Mouse (Mus musculus): ENCODE data around the gene Pxmp4. TPM values are rescaled to one million over a fixed set of nuclear protein-coding genes. Genes with fewer than 3 reads are reported as not detected.

The Pxmp4 gene
- polyA plus RNA-seq, 1 experiment from 2014 or later = 32.4 TPM

DNA sequence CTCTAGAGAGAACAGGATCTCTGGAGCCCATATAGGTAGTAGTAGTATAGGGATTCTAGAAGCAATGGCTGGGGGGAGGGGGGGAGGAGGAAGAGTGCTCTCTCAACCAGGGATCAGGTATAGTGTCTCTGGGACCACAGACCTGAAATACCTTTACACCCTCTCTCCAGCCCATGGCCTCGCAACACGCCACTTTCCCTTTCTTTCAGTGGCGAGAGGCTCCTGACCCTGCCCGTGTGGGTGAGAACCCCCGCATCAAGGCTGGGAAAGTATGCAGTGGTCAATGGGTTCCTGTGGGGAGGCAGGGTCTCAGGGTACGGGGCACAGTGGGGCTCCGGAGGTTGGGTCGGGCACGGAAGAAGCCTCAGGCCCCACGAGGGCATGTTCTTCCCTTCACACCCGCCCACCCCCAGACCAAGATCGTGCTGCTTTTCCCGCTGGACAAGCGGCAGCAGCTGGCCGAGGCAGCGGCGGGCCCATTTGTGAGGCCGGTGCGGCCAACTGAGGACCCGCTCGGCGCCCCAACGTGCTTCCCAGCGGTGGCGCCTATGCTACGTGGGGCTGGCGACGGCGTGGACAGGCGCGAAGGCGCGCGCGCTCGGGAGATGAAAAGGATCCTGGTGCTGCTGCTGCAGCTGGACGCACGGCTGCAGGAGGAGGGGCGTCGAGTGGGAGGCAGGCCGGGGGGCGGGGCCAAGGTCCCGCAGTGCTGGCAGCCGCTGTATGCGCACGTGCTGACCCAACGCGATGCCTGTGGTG, 54.2 kb downstream of the Pxmp4 start:
- Histone ChIP-seq H3K27ac (ENCODE audit: low read length) (no peak overlapping the region), H3K9ac (ENCODE audit: low read length) (peak overlapping the region; percentile 64), H3K27me3 (ENCODE audit: control insufficient read depth, insufficient read depth, low read length) (peaks cover 20% of the 10 kb centered on the region), H3K4me1 (ENCODE audit: control insufficient read depth, insufficient read depth, low read length) (peaks cover 10% of the 10 kb centered on the region; the same call in 1 of the 2 replicates), H3K4me3 (replicated peaks; ENCODE audit: low read length) (peak overlapping the region; percentile 45), H3K36me3 (ENCODE audit: control insufficient read depth, insufficient read depth, low read length) (no peaks in the 10 kb centered on the region), H3K9me3 (replicated peaks; ENCODE audit: control insufficient read depth, low read length) (no peaks in the 10 kb centered on the region), H3K4me2 (ENCODE audit: low read depth, low read length) (peak overlapping the region; percentile 63)
- peak; percentile 81 for ATAC-seq (ENCODE audit: insufficient read depth, low FRiP score)
- whole genome bisulfite sequencing = 3% methylated on average over 46 of the region's 48 CpGs

DNA sequence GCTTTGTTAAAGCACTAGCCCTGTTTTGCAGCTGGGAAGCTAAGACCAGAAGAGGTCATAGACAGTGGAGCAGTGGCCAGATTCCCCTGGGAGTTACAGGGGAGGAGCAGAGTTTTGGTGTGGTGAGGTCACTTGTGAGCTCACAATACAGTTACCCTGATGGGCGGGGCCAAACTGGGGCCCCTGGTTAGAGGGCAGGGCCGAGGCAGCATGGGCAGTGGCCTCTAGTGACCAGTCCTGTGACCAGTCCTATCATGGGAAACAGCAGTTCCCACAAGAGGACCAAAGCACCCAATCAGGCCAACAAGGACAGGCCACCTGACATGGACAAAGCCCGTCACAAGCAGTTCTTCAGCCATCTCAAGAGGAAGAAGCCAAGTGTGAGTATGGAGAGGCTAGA, 54.8 kb downstream of the Pxmp4 start:
- Histone ChIP-seq H3K4me2 (ENCODE audit: low read depth, low read length) (peak overlapping the region; percentile 63; the same call in 1 of the 2 replicates), H3K27me3 (ENCODE audit: control insufficient read depth, insufficient read depth, low read length) (peaks cover 20% of the 10 kb centered on the region), H3K27ac (ENCODE audit: low read length) (no peak overlapping the region), H3K9me3 (replicated peaks; ENCODE audit: control insufficient read depth, low read length) (no peaks in the 10 kb centered on the region), H3K9ac (ENCODE audit: low read length) (peak overlapping the region; percentile 64; the same call in 1 of the 2 replicates), H3K36me3 (ENCODE audit: control insufficient read depth, insufficient read depth, low read length) (no peaks in the 10 kb centered on the region), H3K4me3 (replicated peaks; ENCODE audit: low read length) (no peak overlapping the region), H3K4me1 (ENCODE audit: control insufficient read depth, insufficient read depth, low read length) (peaks cover 10% of the 10 kb centered on the region; the same call in 1 of the 2 replicates)
- ATAC-seq (ENCODE audit: insufficient read depth, low FRiP score) = no peak
- 55% methylated on average over 3 of the region's 3 CpGs for WGBS

DNA sequence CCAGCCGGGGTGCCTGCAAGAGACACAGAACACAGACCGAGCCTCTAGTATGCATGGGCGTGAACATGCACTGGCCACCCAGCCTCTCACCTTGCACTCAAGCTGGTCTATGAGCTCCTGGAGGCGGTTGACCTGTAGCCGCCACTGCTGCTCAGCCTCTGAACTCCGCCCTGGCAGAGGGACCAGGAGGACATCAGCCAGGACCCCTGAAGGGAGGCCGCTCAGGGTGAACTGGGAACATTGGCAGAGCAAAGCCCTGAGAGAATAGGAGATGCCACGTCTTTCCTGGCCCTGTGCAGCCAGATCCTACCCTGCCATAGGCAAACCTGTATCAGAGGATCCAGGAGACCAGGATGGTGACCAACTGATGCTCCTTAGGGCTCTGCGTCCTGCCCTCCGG, 56.8 kb downstream of the Pxmp4 start, which contains the start of gene 1700003F12Rik:
1700003F12Rik (plus strand) TSS at position 375 of the 400 bp plus-strand sequence.
- 91% methylated on average over 10 of the region's 10 CpGs for WGBS
- Histone ChIP-seq H3K4me2 (ENCODE audit: low read depth, low read length) (no peak within 1 kb of the TSS), H3K36me3 (ENCODE audit: control insufficient read depth, insufficient read depth, low read length) (no peaks in the 10 kb centered on the region), H3K9ac (ENCODE audit: low read length) (no peak within 1 kb of the TSS), H3K9me3 (replicated peaks; ENCODE audit: control insufficient read depth, low read length) (no peaks in the 10 kb centered on the region), H3K4me3 (replicated peaks; ENCODE audit: low read length) (no peak within 1 kb of the TSS), H3K27ac (ENCODE audit: low read length) (no peak within 1 kb of the TSS), H3K27me3 (ENCODE audit: control insufficient read depth, insufficient read depth, low read length) (peaks cover 14% of the 10 kb centered on the region), H3K4me1 (ENCODE audit: control insufficient read depth, insufficient read depth, low read length) (0 out of 2 replicates have a peak, but pooled peaks cover 4% of the 10 kb centered on the region)
- no peak for ATAC-seq (ENCODE audit: insufficient read depth, low FRiP score)

DNA sequence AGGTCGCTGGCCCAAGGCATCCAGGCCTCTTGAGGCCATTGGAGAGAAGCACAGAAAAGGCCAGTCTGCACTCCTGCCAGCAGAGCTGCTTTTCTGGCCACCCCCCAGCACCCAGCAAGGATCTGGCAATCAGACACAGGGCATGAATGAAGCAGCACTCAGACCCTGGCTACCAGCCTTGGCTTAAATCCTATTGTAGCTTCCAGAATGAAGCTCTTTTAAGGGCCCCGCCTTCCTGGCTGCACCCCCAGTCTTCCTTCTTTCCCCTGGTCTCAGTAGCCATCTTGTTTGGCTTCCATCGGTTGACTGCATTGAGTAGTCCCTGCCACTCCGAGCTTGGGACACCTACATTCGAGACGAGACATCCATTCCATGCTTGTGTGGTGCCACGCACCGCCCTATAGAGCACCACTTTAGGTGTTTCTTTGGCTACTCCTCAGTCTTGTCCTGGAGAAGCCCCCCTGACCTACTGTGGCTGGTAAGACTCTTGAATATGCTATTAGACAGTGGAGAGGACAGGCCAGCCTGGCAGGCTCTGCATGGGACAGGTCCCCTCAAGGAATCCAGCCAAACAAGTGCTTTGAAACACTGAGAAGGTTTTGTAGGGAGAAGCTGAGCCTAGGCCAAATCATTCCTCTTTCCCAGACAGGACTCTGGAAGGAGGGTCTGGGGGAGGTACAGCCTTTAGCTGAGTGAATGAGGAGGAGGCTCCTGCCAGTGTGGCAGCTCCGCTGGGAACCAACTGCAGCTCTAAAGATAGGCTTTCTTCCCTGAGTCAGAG, 59.8 kb downstream of the Pxmp4 start:
- H3K9ac ChIP-seq (ENCODE audit: low read length) = no peak overlapping the region
- no peaks in the 10 kb centered on the region for H3K9me3 ChIP-seq (replicated peaks; ENCODE audit: control insufficient read depth, low read length)
- no peak overlapping the region for H3K27ac ChIP-seq (ENCODE audit: low read length)
- peaks cover 2% of the 10 kb centered on the region for H3K4me1 ChIP-seq (ENCODE audit: control insufficient read depth, insufficient read depth, low read length)
- WGBS = 87% methylated on average over 9 of the region's 9 CpGs
- no peak overlapping the region for H3K4me3 ChIP-seq (replicated peaks; ENCODE audit: low read length)
- H3K27me3 ChIP-seq (ENCODE audit: control insufficient read depth, insufficient read depth, low read length) = no peaks in the 10 kb centered on the region
- no peak overlapping the region for H3K4me2 ChIP-seq (ENCODE audit: low read depth, low read length)
- H3K36me3 ChIP-seq (ENCODE audit: control insufficient read depth, insufficient read depth, low read length) = no peaks in the 10 kb centered on the region
- ATAC-seq (ENCODE audit: insufficient read depth, low FRiP score) = no peak; the same call in 1 of the 2 replicates

DNA sequence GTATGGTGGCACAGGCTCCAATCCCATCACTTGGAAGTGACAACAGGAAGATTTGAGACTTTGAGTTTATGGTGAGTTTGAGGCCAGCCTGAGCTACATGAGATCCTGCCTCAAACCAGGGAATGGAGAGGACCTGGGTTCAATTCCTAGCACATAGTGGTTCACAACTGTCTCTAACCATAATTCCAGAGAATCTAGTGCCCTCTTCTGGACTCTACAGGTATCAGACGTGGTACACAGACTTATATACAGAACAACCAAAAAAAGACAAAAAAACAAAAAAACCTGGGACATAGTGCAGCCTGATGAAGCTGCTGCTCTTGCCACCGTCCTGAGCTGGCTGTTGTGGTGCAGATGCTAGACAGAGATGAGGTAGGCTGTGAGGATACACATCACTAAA, 61.9 kb downstream of the Pxmp4 start:
- Histone ChIP-seq H3K27me3 (ENCODE audit: control insufficient read depth, insufficient read depth, low read length) (no peaks in the 10 kb centered on the region), H3K4me3 (replicated peaks; ENCODE audit: low read length) (no peak overlapping the region), H3K4me2 (ENCODE audit: low read depth, low read length) (no peak overlapping the region), H3K4me1 (ENCODE audit: control insufficient read depth, insufficient read depth, low read length) (peaks cover 5% of the 10 kb centered on the region), H3K36me3 (ENCODE audit: control insufficient read depth, insufficient read depth, low read length) (no peaks in the 10 kb centered on the region), H3K27ac (ENCODE audit: low read length) (no peak overlapping the region), H3K9ac (ENCODE audit: low read length) (no peak overlapping the region), H3K9me3 (replicated peaks; ENCODE audit: control insufficient read depth, low read length) (no peaks in the 10 kb centered on the region)
- ATAC-seq (ENCODE audit: insufficient read depth, low FRiP score) = no peak
- 80% methylated on average over 2 of the region's 2 CpGs for WGBS

DNA sequence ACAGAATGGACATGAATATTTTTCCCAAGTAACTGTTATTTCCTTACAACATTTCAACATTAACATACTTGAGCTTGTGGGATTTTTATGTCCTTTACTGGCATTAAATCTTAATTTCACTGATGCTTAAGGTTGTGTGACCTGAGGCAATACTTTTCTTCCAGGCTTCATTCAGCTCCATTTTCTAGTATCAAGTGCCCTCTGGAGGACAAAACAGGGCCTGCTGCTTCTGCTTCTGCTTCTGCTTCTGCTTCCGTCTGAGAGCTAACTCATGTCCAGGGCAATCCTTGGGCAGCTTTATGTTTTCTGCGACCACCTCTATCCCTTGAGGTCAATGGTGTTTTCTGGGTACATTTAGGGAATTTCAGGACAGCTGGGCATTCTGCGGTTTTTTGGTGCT, 63.8 kb downstream of the Pxmp4 start:
- no peak overlapping the region for H3K4me2 ChIP-seq (ENCODE audit: low read depth, low read length)
- WGBS = 73% methylated on average over 3 of the region's 3 CpGs
- no peaks in the 10 kb centered on the region for H3K27me3 ChIP-seq (ENCODE audit: control insufficient read depth, insufficient read depth, low read length)
- H3K4me3 ChIP-seq (replicated peaks; ENCODE audit: low read length) = no peak overlapping the region
- no peak overlapping the region for H3K9ac ChIP-seq (ENCODE audit: low read length)
- H3K36me3 ChIP-seq (ENCODE audit: control insufficient read depth, insufficient read depth, low read length) = peaks cover 8% of the 10 kb centered on the region; the same call in 1 of the 2 replicates
- H3K4me1 ChIP-seq (ENCODE audit: control insufficient read depth, insufficient read depth, low read length) = peaks cover 5% of the 10 kb centered on the region
- H3K9me3 ChIP-seq (replicated peaks; ENCODE audit: control insufficient read depth, low read length) = no peaks in the 10 kb centered on the region
- H3K27ac ChIP-seq (ENCODE audit: low read length) = no peak overlapping the region
- ATAC-seq (ENCODE audit: insufficient read depth, low FRiP score) = no peak

DNA sequence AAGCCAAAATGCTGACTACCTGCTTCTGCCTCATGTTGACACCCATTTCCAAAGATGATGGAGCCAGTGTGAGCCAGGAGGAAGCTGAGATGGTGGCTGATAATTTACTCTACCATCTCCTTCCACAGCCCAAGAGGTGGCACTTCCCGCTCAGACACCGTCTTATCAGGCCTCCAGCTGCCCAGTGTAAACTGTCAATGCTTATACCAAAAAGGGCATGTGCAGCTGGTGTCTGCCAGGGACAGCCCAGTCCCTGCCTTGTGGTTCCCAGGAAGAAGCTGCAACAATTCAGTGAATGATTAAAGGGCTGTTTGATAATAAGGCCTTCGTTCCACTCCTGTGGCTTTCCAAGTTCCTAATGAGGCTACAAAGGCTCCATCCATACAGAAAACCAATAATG, 64.8 kb downstream of the Pxmp4 start:
- Histone ChIP-seq H3K9ac (ENCODE audit: low read length) (no peak overlapping the region), H3K27me3 (ENCODE audit: control insufficient read depth, insufficient read depth, low read length) (no peaks in the 10 kb centered on the region), H3K36me3 (ENCODE audit: control insufficient read depth, insufficient read depth, low read length) (peaks cover 8% of the 10 kb centered on the region; the same call in 1 of the 2 replicates), H3K9me3 (replicated peaks; ENCODE audit: control insufficient read depth, low read length) (no peaks in the 10 kb centered on the region), H3K4me1 (ENCODE audit: control insufficient read depth, insufficient read depth, low read length) (peaks cover 5% of the 10 kb centered on the region), H3K4me2 (ENCODE audit: low read depth, low read length) (no peak overlapping the region), H3K27ac (ENCODE audit: low read length) (peak overlapping the region; percentile 60; the same call in 1 of the 2 replicates), H3K4me3 (replicated peaks; ENCODE audit: low read length) (no peak overlapping the region)
- 27% methylated on average over 3 of the region's 3 CpGs for WGBS
- peak; percentile 8; the same call in 1 of the 2 replicates for ATAC-seq (ENCODE audit: insufficient read depth, low FRiP score)

DNA sequence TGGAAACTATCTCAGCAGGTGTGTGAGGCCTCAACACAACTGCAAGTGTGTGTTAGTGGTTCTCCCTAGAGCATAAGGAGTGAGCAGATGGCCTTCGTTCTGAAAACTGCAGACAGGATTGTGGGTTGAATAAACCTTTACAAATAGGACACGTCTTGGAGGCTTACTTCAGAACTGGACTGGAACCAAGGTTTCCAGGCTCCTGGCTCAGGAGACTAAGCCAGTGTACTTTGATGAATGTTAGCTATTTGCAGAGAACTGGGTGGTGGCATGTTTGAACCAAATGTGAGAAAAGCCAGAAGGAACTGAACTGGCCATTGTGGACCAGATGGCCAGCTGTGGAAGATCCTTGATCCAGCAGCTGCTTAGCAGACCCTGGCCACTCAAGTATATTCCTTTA, 65.2 kb downstream of the Pxmp4 start:
- Histone ChIP-seq H3K4me2 (ENCODE audit: low read depth, low read length) (no peak overlapping the region), H3K36me3 (ENCODE audit: control insufficient read depth, insufficient read depth, low read length) (peaks cover 8% of the 10 kb centered on the region; the same call in 1 of the 2 replicates), H3K9ac (ENCODE audit: low read length) (no peak overlapping the region), H3K4me3 (replicated peaks; ENCODE audit: low read length) (no peak overlapping the region), H3K4me1 (ENCODE audit: control insufficient read depth, insufficient read depth, low read length) (peaks cover 5% of the 10 kb centered on the region), H3K27ac (ENCODE audit: low read length) (peak overlapping the region; percentile 60; the same call in 1 of the 2 replicates), H3K27me3 (ENCODE audit: control insufficient read depth, insufficient read depth, low read length) (no peaks in the 10 kb centered on the region), H3K9me3 (replicated peaks; ENCODE audit: control insufficient read depth, low read length) (no peaks in the 10 kb centered on the region)
- WGBS = 44% methylated on average over 2 of the region's 2 CpGs
- ATAC-seq (ENCODE audit: insufficient read depth, low FRiP score) = peak; percentile 59; the same call in 1 of the 2 replicates

All from stomach, embryonic 16.5 days (tissue).